Mouse (Mus musculus) heart, embryonic 11.5 days (tissue): ENCODE results near the gene Isg20. TPM values are rescaled to one million over a fixed set of nuclear protein-coding genes. Genes with fewer than 3 reads are reported as not detected.
A peak's percentile ranks its signal among the peaks of the same experiment; 100 is the strongest.

Experiments used
- ATAC-seq: fragments of 200-750 bp; cut with Nextera tagmentation; replicated peaks from 2 replicates; pipeline ENCODE4 v1.8.0; 2017; ENCODE audit warnings: moderate library complexity; ENCODE audit not compliant: insufficient number of reproducible peaks, low FRiP score, low TSS enrichment
- H3K27ac ChIP-seq: fragments of 300-500 bp; sonication (generic); 2 replicates; pipeline ENCODE4 v1.5.1; 2014; ENCODE audit warnings: mild to moderate bottlenecking, low read depth, low read length
- H3K27me3 ChIP-seq: fragments of 300-500 bp; sonication (generic); 2 replicates; pipeline ENCODE4 v1.6.1; 2014; ENCODE audit warnings: mild to moderate bottlenecking, low read length, mixed read lengths; ENCODE audit not compliant: control insufficient read depth, insufficient read depth
- H3K36me3 ChIP-seq: fragments of 300-500 bp; sonication (generic); 2 replicates; pipeline ENCODE4 v1.6.1; 2014; ENCODE audit warnings: mild to moderate bottlenecking, low read length, moderate library complexity, mixed read lengths; ENCODE audit not compliant: control insufficient read depth, insufficient read depth
- H3K4me1 ChIP-seq: fragments of 300-500 bp; sonication (generic); 2 replicates; pipeline ENCODE4 v1.6.1; 2014; ENCODE audit warnings: low read length; ENCODE audit not compliant: control insufficient read depth, insufficient read depth
- H3K4me2 ChIP-seq: fragments of 300-500 bp; sonication (generic); 2 replicates; pipeline ENCODE4 v1.6.1; 2014; ENCODE audit warnings: mild to moderate bottlenecking, moderate library complexity
- H3K4me3 ChIP-seq: fragments of 300-500 bp; sonication (generic); 2 replicates; pipeline ENCODE4 v1.5.1; 2014; ENCODE audit warnings: low read depth, low read length
- H3K9ac ChIP-seq: fragments of 300-500 bp; sonication (generic); 2 replicates; pipeline ENCODE4 v1.6.1; 2014; ENCODE audit warnings: mild to moderate bottlenecking, low read depth, low read length, moderate library complexity
- H3K9me3 ChIP-seq: fragments of 300-500 bp; sonication (generic); replicated peaks from 2 replicates; pipeline ENCODE4 v1.6.1; 2016; ENCODE audit warnings: low read length; ENCODE audit not compliant: control insufficient read depth
- WGBS: fragments of 180-500 bp; shearing (Covaris S2); extraction: QIAGEN DNeasy Blood & Tissue Kit; methylation state at CpG from one replicate; pipeline ENCODE4 v1.1.7; 2014; ENCODE audit not compliant: insufficient replicate concordance; 5-methylcytosine and 5-hydroxymethylcytosine counted together
- microRNA-seq: library from miRNA; unstranded; fragments of <30 nt; microRNA quantifications from one replicate; pipeline ENCODE4, GENCODE M21; 2016; ENCODE audit warnings: borderline number of aligned reads
- polyA plus RNA-seq: library from polyadenylated mRNA; unstranded; fragments of >200 nt; fragmentation: Nextera tagmentation; extraction: Ambion mirVana; gene quantifications from 2 replicates; pipeline ENCODE4 v1.2.1, GENCODE M21; 2014

The Isg20 gene
- polyA plus RNA-seq, 1 experiment from 2014 or later = 1.2 TPM

DNA sequence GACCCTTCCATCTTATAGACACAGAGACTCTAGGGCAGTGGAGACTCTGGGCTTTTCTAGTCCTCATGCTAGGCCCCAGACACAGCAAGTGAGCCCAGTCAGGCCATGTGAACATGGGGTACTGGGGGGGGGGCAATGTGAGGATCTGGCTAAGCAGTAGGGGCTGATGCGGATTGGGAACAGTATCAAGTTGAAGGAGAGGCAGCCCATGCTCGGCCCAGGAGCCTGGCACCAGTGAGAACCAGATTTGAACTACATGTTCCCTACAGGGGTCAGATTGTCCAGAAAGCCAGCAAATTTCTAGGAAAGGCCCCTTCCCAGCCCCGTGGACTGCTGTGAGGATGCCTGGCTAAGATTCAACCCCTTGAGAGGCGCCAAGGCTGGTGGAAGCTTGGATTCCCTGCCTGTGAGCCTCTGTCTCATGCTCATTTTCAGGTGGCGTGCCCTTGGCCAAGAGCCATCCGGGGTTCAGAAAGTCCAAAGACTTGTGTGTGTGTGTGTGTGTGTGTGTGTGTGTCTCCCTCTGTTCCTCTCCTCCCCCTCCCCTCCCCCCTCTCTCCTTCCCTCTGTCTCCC, 45.4 kb downstream of the Isg20 start:
- H3K27me3 ChIP-seq = no peaks in the 10 kb centered on the region
- 73% methylated on average over 6 of the region's 6 CpGs for WGBS
- no peaks in the 10 kb centered on the region for H3K9me3 ChIP-seq
- no peak overlapping the region for H3K4me3 ChIP-seq
- no peak overlapping the region for H3K4me2 ChIP-seq
- ATAC-seq = no peak
- H3K27ac ChIP-seq = no peak overlapping the region
- H3K9ac ChIP-seq = no peak overlapping the region
- no peaks in the 10 kb centered on the region for H3K36me3 ChIP-seq
- no peaks in the 10 kb centered on the region for H3K4me1 ChIP-seq

DNA sequence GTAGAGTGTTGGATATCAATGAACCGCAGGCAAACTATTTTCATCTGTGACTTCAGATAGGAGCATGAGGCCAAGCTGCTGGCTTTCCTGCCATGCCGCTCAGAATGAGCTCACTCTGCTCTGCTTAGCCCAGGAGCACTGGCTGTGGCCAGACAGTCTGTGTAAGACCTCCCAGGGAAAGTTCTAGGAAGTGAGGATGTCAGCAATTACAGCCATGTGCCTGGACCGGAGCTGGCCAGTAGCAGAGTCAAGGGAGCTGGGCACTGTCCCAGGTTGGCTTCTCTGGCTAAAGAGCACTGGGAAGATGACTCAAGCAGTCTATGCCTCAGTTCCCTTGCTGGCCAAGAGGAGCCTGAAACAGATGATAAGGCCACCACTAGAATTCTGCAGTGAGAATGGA, 50.7 kb downstream of the Isg20 start:
- Histone ChIP-seq H3K4me1 (no peaks in the 10 kb centered on the region), H3K9ac (no peak overlapping the region), H3K27me3 (0 out of 2 replicates have a peak, but pooled peaks cover 2% of the 10 kb centered on the region), H3K36me3 (no peaks in the 10 kb centered on the region), H3K9me3 (no peaks in the 10 kb centered on the region), H3K27ac (no peak overlapping the region), H3K4me2 (no peak overlapping the region), H3K4me3 (no peak overlapping the region)
- no peak for ATAC-seq
- 68% methylated on average over 3 of the region's 3 CpGs for WGBS

Small RNA genes within 50 kb of the gene (microRNA-seq; reads per million reads assigned to microRNA genes)
- gene Mir7-2 = 3.7 reads per million, percentile 33 among the genes with 10 or more reads in this experiment

Other genes with a start within 250 kb of the Isg20 start
- 1.1 and 1.8 TPM in 2 replicates for gene Ntrk3, start 175.4 kb upstream of the Isg20 start, polyA plus RNA-seq
- gene Mrps11, start 130.3 kb upstream of the Isg20 start, polyA plus RNA-seq = 60.7 and 64.7 TPM in 2 replicates
- 65.9 and 68.3 TPM in 2 replicates for gene Mrpl46, start 129.9 kb upstream of the Isg20 start, polyA plus RNA-seq
- gene Det1, start 66.2 kb upstream of the Isg20 start, polyA plus RNA-seq = 12.1 and 12.5 TPM in 2 replicates
- gene Aen, start 17.6 kb upstream of the Isg20 start, polyA plus RNA-seq = 27.5 and 33.8 TPM in 2 replicates
- 0.31 and 0.52 TPM in 2 replicates for gene Acan, start 140.1 kb downstream of the Isg20 start, polyA plus RNA-seq
- gene Hapln3, start 217.6 kb downstream of the Isg20 start, polyA plus RNA-seq = 1.2 and 1.4 TPM in 2 replicates
- 205 and 243 TPM in 2 replicates for gene Mfge8, start 235.6 kb downstream of the Isg20 start, polyA plus RNA-seq